Mouse (Mus musculus) layer of hippocampus, adult 2 months (tissue): ENCODE data around the gene Sh3d19. TPM values are rescaled to one million over a fixed set of nuclear protein-coding genes. Genes with fewer than 3 reads are reported as not detected.
A peak's percentile ranks its signal among the peaks of the same experiment; 100 is the strongest.

Source experiments
- DNase-seq, 2 experiments: peaks; one replicate each; pipeline ENCODE4 v3.0.0; 2022; ENCODE audit warnings: low spot score in 2 of 2
- H3K27ac ChIP-seq: fragments of 200-600 bp; 2 replicates; pipeline ENCODE4 v1.8.1; 2022
- H3K4me3 ChIP-seq: fragments of 200-600 bp; 2 replicates; pipeline ENCODE4 v1.8.1; 2022; ENCODE audit warnings: mild to moderate bottlenecking
- CTCF ChIP-seq: fragments of 200-600 bp; conservative IDR thresholded peaks from 2 replicates; pipeline ENCODE4 v1.8.1; 2022; ENCODE audit warnings: antibody characterized with exemption, mild to moderate bottlenecking, moderate library complexity
- total RNA-seq, 2 experiments: library from RNA; stranded (reverse); gene quantifications; 2 replicates each; pipeline ENCODE4 v1.2.3; 2021

Gene Sh3d19
- total RNA-seq, 2 experiments from 2014 or later: 19.1 to 27.2 TPM

DNA sequence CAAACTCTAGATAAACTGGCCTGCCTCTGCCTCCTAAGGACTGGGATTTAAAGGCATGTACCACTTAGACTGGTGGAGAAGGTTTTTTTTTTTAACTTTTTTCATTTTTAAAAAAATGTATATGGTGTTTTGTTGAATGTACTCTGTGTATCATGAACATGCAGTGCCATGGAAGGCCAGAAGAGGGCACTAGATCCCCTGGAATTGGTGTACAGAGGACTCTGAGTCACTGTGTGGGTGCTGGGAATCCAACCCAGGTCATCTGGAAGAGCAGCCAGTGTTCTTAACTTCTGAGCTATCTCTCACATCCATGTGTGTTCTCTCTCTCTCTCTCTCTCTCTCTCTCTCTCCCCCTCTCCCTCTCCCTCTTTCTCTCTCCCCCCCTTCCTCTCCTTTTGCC, 151.2 kb downstream of the Sh3d19 start:
- Histone ChIP-seq H3K4me3 (no peak overlapping the region), H3K27ac (no peak overlapping the region)
- no peak for DNase-seq
- peak; percentile 43 for TF ChIP-seq CTCF

- no peak for DNase-seq
- no peak overlapping the region for H3K27ac ChIP-seq
- H3K4me3 ChIP-seq: no peak overlapping the region
- TF ChIP-seq CTCF: no peak
Measured at GRCm38 (mm10) chr3:86123251-86123746, 152.4 kb downstream of the Sh3d19 start.

- peak; percentile 96 for TF ChIP-seq CTCF
Measured at GRCm38 (mm10) chr3:86129757-86130156, 158.8 kb downstream of the Sh3d19 start.

GRCm38 (mm10) chr3:86134939-86135638, 164.2 kb downstream of the Sh3d19 start:
- no peak overlapping the region for H3K4me3 ChIP-seq
- no peak for TF ChIP-seq CTCF
- DNase-seq: no peak
- no peak overlapping the region for H3K27ac ChIP-seq

More at GRCm38 (mm10) chr3:86129757-86130156, 158.8 kb downstream of the Sh3d19 start:
- Histone ChIP-seq H3K4me3 (no peak overlapping the region), H3K27ac (no peak overlapping the region)
- DNase-seq: peak; percentile 39 to 88

DNA sequence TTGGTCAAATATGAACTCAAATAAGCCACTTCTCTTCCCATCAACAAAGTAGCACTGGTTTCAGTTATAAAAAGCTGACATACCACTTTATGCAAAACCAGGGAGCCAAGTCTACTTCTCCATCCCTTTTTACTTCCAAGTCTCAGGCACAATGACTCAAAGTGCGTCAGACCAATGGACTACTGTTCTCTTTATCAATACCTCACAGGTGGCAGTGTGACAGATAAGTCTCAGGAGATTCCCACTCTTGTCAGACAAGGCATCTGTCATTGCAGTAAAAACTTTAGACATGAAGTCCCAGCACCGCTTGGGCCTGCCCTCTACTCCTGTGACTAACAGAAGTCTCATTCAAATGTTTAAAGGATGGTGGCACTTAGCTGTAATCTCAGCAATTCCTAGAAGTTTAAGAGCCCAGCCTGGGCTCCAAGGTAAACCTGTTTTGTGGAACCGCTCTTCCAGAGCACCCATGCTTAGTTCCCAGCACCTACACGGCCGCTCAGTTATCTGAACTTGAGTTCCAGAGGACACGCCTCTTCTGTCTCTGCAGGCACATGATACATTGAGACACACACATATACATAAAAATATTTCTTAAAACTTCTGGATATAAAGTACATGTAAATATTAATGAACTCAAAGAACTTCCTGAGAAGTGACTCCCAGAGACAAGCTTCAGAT, 165.1 kb downstream of the Sh3d19 start:
- TF ChIP-seq CTCF: no peak
- Histone ChIP-seq H3K27ac (no peak overlapping the region), H3K4me3 (no peak overlapping the region)
- no peak for DNase-seq

DNA sequence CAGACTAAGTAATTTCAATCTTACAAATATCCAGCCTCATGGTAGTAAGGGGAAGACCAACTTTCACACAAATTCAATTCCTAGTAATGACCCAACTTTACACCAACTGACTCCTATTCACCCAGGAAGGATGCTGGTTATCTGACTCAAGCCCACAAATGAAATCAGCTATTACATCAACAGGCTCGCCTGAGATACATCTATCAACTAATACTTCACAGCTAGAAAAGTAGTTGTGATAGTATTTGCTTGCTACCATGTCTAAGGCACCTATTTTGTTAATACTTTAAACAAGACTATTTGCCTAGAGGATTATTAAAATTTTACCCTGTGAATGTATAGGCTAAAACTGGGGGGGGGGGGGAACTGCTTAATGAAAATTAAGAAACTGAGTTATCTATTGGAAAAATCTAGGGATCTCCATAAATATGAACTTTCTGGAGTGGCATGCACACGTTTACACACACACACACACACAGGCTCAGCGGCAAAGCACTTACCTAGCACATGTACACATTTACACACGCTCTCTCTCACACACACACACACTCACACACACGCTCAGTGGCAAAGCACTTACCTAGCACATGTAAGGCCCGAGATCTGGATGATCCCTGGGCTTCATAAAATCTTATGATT, 166.1 kb downstream of the Sh3d19 start:
- no peak for DNase-seq
- H3K27ac ChIP-seq: no peak overlapping the region
- no peak for TF ChIP-seq CTCF
- no peak overlapping the region for H3K4me3 ChIP-seq

- Histone ChIP-seq H3K27ac (no peak overlapping the region), H3K4me3 (no peak overlapping the region)
- no peak for DNase-seq
- no peak for TF ChIP-seq CTCF
Measured at GRCm38 (mm10) chr3:86139660-86140059, 168.8 kb downstream of the Sh3d19 start.

- DNase-seq: no peak
- TF ChIP-seq CTCF: no peak
- H3K27ac ChIP-seq: peak overlapping the region; percentile 92
- peak overlapping the region; percentile 84 for H3K4me3 ChIP-seq
Measured at GRCm38 (mm10) chr3:86141366-86141765, 170.5 kb downstream of the Sh3d19 start.

- no peak for DNase-seq
- Histone ChIP-seq H3K4me3 (peak overlapping the region; percentile 84), H3K27ac (peak overlapping the region; percentile 92)
- no peak for TF ChIP-seq CTCF
Measured at GRCm38 (mm10) chr3:86141886-86142262, 171.0 kb downstream of the Sh3d19 start.

DNA sequence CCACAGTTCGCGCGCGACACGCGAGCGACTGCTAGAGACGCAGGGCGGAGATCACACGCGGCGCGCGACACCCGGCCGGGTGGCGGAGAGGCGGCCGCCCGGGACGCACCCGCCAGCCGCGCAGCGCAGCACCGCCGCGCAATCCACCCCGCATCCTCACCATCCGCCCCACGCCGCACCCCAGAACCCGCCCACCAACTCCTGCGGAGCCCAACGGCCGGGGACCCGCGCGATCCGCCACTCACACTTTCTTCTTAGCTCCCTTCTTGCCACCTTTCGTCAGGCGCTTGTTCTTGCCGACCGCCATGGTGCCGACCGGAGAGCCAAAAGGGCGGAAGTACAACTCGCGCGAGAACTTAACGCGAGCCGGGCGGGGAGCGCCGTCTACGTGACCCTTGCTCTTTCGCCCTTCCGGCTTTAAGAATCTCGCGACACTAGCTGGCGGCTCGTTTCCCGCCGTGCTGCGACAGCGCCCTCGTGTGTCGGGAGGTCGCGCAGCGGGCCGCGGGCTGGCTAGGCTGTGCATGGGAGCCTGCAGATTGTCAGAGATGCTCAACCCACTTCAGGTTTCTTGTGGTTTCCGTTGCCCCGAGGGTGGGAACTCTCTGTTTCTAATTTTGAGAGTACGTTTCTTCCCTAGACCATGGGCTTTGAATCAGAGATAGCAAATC, 171.5 kb downstream of the Sh3d19 start, which contains the start of gene Rps3a1:
Gene Rps3a1 (minus strand): TSS at position 440 of the 671 bp plus-strand sequence.
- peak; percentile 97 to 100 for DNase-seq
- TF ChIP-seq CTCF: peak; percentile 99
- H3K27ac ChIP-seq: peak within 1 kb of the TSS; percentile 92
- H3K4me3 ChIP-seq: peak within 1 kb of the TSS; percentile 84

- no peak for DNase-seq
- Histone ChIP-seq H3K27ac (no peak overlapping the region), H3K4me3 (peak overlapping the region; percentile 27; the same call in 1 of the 2 replicates)
- TF ChIP-seq CTCF: no peak
Measured at GRCm38 (mm10) chr3:86142934-86143317, 172.0 kb downstream of the Sh3d19 start.

GRCm38 (mm10) chr3:86143343-86143742, 172.4 kb downstream of the Sh3d19 start:
- H3K4me3 ChIP-seq: no peak overlapping the region
- DNase-seq: no peak

GRCm38 (mm10) chr3:86149063-86149462, 178.2 kb downstream of the Sh3d19 start:
- no peak for TF ChIP-seq CTCF
- no peak overlapping the region for H3K27ac ChIP-seq
- H3K4me3 ChIP-seq: no peak overlapping the region
- DNase-seq: no peak

More at GRCm38 (mm10) chr3:86143343-86143742, 172.4 kb downstream of the Sh3d19 start:
- no peak for TF ChIP-seq CTCF
- no peak overlapping the region for H3K27ac ChIP-seq
